Mouse (Mus musculus) lung, adult 2 months (tissue): ENCODE measurements around the gene Ercc4.

Experiments used
- CTCF ChIP-seq: fragments of 200-500 bp; IDR thresholded peaks from 2 replicates; pipeline ENCODE4 v1.5.1; 2011; ENCODE audit warnings: mild to moderate bottlenecking, low read length, control low read depth; ENCODE audit not compliant: insufficient read depth
- POLR2A ChIP-seq: fragments of 200-500 bp; IDR thresholded peaks from 2 replicates; pipeline ENCODE4 v1.6.1; 2011; ENCODE audit warnings: low read depth, mild to moderate bottlenecking, control low read depth, low read length, borderline replicate concordance; ENCODE audit errors: extremely low read depth

DNA sequence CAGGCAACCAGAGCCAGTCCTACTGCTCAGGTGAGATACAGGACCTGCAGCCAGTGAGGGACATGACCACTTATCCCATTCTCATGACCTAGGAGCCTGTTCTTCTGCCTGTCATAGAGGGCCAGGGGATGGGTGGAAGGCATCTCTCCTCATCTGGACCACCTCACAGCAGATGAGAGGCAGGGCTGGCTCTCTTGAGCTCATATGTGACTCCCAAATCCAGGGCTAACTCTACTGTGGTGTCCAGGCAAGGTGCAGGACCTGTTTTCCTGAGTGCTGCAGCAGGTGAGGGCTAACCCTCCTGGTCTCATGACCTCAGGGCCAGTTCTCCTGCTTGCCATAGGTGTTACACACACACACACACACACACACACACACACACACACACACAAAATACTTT, 44.9 kb downstream of the Ercc4 start:
- TF ChIP-seq CTCF (no peak), POLR2A (no peak)
